Mouse (Mus musculus): ENCODE measurements around the gene Gatd1. TPM values are rescaled to one million over a fixed set of nuclear protein-coding genes. Genes with fewer than 3 reads are reported as not detected.
"Not testable (repeated sequence)": the region's sequence is repeated elsewhere in the genome, so short reads cannot be mapped to it uniquely, and the experiment has no call there.

Gene Gatd1
- total RNA-seq, 2 experiments from 2014 or later = 37.4 to 37.6 TPM

DNA sequence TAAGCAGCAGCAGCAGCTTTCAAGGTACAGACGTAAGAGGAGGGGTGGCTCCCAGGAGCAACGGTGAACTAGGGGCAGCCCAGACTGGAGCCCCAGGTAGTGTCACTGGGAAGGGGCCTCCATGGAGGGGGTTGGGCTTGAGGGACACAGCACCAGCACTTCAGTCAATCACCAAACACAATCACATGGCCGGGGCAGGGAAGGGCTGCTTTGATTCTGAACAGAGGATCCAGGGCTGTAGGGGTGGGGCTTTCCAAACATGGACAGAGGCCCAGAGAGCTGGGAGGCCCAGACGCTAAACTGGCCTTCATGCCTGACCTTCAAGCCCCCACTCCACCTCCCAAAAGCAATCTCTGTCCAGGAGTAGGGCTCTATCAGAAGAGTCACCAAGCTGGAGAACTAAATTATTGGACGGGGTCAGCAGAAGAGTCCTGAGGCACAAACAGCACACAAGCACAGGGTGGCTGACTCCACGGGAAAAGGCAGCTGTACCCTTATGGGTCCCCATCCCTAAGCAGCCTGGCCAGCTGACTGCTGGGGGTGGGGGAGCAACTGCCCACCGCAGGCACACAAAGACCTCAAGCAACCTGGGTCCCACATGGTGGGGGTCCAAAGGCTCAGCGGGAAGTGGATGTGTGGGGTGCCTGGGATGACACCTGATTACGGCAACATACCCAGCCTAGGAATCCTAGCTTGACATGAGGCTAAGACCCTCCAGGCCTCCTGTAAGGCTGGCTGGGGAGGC is 16.1 kb upstream of the Gatd1 start:
- DNase-seq (ENCODE audit: low spot score in 2 of 2) = no peak

DNA sequence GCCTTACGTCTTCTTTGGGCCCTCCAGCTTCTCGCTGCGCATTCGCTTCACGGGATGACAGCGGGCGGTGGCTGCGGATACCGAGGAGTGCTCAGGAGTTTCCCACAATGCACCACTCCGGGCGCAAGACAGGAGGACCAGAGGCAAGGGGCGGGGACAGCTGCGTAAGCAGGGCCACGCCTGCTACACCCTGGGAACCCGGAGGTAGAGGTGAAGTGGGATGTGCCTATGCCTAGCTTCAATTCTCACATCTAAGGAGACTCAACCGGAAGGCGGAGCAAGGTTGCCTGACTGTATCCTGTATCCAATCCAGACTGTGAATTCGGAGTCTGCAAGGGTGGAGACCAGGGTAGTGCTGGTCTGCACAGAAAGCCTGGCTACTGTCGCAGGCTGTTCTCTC is 15.4 kb upstream of the Gatd1 start, which contains the start of gene Cend1:
Gene Cend1 (minus strand): TSS at position 182 of the 400 bp plus-strand sequence.
- peak; percentile 81 to 88 for DNase-seq (ENCODE audit: low spot score in 2 of 2)

DNA sequence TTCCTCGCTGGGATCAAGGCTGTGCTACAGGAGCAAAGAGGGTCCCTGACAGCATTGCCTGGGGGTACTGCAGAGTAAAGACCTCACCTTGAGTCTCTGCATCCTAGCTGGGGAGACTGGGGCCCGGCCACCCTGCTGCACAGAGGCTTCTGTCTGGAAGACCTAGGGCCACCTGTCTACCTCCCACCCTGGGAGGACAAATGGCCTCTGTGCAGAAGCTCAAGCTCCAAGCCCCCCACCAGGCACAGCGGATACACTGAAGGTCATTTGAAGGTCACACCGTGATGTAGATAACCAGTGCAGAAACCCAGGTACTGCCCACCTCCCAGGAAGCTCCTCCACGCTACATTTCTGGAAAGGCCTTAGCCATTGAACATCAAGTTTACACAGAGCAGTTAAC is 14.8 kb upstream of the Gatd1 start:
- DNase-seq (ENCODE audit: low spot score in 2 of 2) = no peak

DNA sequence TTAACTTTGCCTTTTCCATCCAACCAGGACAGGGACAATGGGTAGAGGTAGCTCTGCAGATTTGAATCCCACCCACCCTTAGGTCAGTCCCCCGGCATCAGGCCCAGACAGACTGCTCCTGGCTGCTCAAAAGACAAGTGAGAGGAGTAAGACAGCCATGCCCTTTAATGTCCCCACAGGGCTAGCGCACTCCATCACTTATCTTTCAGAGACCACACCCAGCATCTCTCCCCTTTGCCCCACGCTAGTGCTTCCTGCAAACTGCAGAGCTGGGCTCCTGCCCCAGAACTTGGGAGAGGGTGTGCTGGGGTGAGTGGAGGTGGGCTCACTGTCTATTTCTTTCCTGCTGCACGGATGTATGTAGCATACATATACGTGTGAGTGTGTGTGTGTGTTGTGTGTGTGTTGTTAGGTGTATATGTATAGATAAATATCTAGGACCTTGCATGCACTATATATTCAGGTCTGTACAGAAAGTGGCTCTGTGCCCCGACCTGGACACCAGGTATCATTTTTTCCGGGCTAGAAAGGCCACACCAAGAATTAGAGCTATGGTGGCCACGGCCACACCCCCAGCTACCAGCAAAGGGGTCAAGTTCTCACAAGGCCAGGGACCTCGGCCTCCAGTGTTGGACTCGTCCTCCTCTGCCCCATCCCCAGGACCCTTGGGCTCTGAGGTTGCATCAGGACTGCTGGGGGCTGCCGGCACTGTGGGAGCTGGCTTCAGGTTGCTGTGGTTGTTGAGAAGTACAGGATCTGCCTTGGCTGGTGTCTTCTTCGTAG is 13.2 kb upstream of the Gatd1 start:
- DNase-seq (ENCODE audit: low spot score in 2 of 2) = no peak

DNA sequence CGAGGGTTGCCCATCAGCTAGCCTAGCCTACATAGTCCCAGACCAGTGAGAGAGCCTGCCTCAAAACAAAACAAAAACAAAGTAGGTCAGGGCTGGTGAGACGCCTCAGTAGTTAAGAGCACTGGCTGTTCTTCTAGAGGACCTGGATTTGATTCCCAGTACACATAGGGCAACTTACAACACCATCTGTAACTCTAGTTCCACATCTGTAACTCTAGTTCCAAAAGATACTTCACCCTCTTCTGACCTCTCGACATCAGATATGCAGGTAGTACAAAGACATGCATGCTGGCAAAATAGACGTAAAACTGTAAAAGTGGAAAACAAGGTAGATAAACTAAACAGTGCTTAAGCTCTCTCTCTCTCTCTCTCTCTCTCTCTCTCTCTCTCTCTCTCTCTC is 9.9 kb upstream of the Gatd1 start:
- no peak for DNase-seq (ENCODE audit: low spot score in 2 of 2)

DNA sequence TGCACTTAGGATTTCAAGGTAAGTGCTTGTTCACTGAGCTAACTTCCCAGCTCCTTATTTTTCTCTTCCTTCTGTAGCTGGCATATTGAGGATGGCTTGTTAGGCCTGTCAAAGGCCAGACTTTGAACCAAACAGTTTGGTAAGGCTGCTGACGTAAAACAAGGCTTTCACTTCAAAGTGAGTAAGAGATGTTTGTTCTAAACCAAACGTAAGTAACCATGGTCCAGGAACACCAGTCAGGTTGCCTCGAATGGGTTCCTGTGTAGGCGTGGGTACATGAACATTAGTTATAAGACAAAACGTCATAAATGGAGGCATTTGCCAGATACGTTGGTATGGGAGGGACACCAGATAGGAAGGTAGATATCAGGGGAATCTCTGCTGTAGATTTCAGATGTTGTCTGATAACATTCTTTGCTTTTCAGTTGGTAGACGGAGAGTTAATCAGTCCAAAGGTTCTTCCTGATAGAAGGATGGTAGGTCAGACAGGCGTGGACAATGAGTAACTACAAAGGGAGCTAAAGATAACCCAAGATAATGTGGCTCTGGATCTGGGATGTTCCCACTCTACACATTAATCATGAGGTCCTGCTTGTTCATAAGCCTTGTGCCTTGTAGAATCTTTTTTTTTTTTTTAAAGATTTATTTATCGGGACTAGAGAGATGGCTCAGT is 6.2 kb upstream of the Gatd1 start:
- no peak for DNase-seq (ENCODE audit: low spot score in 2 of 2)

DNA sequence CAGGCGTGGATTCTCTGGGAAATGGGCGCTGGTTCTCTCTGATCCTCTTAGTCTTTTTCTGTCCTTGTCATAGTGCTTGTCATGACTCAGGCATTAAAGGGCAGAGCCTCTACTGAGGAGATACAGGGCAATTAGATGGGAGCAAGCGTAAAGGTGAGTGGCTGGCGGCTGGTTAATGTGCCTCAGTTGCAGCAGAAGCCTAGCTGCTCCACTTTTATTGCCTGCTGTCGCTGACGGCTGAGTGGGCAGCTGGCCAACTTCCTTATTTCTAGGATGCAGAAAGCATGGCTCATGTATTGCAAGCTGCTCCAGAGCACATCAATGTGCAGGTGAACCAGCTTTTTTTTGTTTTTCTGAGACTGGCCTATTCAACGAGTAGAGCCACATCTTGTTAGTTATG is 5.0 kb upstream of the Gatd1 start:
- no peak for DNase-seq (ENCODE audit: low spot score in 2 of 2)

DNA sequence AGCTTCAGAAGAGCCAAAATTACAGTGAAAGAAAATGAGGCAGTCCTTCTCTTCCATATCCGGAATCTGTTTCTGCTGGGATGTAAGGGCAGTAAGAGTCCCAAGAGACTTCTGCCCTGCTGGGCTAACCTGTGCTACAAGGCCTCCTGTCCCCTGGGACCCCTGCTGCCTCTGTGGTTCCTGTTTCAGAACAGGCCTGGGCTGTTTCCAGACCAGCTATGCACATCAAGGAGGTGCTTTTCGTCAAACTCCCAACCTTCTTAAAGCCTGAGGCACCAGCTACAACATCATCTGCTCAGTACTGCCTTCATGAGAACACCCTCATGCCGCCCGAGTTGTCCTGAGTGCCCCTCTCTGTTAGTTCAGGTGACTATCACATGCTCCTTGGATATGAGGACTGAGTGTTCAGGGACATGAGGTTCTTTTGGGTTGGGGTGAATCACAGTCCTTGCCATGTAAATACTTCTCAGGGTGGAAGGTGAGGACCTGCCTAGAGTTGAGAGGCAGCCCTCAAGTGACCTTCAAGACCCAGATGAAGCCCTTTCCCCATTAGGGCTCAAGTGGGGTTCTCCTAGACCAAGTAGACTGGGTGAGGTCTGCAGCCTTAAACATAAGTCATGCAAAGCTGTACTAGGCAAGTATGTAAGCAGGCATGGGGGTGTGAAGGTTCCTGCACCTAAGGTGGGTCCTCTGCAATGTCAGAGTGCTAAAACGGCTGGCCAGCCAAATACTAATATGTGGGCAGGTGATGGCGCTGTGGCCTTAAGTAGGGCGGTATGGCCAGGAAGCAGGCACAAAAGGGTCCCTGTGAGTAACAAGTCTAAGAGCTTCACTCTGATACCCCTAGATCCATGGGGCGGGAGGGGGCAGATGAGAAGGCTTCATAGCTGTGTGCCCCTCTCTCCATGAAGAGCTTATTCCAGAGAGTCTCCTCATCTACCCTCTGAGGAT is 4.1 kb upstream of the Gatd1 start:
- DNase-seq (ENCODE audit: low spot score in 2 of 2) = no peak

DNA sequence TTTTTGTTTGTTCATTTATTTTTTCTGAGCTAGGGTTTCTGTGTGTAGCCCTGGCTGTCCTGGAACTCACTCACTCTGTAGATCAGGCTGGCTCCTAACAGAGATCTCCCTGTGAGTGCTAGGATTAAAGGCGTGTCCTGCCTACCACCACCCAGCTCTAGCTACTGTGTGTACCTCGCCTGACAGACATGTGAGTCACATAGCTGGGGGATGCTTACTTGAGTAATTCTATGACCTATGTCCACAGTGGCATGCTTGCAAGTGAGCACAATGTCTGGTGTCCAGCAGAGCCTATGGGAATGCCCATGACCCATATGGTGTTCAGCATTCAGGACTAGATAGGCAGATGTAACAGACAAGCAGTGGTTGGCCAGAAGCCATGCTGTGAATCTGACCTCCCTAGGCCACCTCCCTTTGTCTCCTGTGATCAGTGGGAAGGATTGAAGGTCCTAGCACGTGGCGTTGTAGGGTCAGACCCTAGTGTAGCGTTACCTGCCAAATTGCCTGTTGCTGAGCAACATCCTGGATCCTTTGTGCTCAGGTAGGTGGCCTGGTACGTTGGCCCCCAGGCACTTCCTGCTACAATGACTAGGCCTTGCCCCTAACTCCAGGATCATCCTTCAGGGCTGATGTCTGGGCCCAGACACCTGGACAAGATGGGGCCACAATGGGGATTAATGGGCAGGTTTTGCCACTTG is 2.4 kb upstream of the Gatd1 start:
- no peak for DNase-seq (ENCODE audit: low spot score in 2 of 2)

DNA sequence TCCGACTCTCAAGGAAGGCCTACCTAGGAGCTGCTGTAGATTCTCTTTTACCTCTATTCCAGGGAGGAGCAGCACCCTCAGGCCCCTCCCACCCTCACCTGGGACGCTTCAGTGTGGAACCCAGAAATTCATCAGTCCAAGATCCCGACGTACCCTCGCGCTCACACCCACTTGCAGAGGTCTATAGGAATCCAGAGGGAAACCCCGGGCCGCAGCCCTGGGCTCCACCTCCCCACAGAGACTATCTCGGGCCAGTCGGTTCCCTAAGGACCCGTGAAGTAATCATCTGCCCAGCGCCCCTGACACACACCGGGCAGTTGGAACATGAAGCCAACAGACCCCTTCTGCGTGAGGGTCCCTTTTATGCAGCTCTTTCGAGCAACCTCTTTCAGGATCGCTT is 605 bp downstream of the Gatd1 start:
- DNase-seq (ENCODE audit: low spot score in 2 of 2) = no peak

DNA sequence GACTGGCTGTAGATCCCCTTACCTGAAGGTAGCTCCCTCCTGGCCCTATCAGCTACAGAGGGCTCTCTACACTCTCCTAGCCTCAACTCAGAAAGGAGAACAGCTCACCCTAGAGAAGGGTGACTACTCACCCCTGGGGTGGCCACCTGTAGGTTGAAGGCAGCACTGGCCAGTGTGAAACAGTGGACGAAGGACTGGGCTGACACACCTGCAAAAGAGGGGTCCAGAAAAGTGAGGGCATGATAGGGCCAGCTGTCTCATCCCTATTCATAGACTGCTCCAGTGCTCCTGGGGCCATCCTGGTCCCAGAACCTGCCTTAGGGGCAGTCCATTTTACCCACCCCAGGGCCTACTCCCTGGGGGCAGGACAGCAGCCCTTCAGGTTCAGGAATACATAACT is 2.3 kb downstream of the Gatd1 start:
- DNase-seq (ENCODE audit: low spot score in 2 of 2) = no peak

DNA sequence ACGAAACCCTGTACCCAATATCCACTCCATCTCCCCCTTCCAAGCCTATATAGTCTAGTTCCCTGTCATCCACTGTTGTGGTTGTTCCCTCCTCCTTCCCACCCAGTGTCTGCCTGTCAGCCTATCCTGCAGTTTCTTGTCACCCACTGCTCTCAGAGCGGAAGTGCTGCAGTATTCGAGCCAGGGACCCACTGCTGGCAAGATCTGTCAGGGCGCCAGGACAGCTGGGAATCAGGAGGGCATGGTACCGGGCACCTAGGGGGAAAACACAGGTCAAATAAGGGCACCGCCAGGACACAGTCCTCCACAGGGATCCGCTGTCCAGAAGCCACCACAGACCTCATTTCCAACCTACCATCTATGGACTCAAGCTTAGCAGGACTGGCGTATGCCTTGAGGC is 3.3 kb downstream of the Gatd1 start:
- no peak for DNase-seq (ENCODE audit: low spot score in 2 of 2)

DNA sequence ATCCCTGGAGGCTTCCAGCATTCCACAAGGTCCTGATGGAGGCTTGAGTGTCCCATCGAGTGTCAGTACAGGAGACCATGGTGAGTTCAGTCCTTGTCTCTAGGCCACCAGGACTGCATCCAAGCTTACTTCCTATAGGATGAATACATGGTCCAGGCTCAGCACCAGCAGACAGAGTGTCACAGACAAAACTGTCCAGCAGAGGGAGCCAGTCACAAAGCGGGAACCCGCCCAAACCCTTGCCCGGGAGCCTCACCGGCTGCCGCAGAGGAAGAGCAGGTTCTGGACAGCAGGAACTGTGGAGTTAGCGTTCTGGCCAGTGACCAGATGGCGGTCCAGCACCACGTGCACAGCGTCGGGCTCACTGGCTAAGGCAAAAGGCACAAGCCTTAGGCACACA is 5.1 kb downstream of the Gatd1 start:
- peak; percentile 80 to 90 for DNase-seq (ENCODE audit: low spot score in 2 of 2)

DNA sequence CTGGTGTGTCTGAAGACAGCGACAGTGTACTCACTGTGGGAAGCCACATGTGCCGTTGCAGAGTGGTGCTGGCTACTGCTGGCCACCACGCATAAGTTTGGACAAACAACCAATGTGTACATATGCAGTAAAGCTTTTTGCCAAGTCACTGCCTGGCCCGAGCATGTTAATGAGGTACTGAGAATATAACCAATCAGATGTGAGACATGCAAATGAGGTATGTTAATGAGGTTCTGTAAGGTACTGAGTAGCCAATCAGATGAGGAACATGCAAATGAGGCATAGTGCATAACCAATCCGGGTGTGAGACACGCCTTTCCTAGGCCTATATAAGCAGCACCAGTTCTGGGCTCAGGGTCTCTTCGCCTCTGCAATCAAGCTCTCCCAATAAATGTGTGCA is 6.3 kb downstream of the Gatd1 start:
- not testable (repeated sequence) for DNase-seq (ENCODE audit: low spot score in 2 of 2)

DNA sequence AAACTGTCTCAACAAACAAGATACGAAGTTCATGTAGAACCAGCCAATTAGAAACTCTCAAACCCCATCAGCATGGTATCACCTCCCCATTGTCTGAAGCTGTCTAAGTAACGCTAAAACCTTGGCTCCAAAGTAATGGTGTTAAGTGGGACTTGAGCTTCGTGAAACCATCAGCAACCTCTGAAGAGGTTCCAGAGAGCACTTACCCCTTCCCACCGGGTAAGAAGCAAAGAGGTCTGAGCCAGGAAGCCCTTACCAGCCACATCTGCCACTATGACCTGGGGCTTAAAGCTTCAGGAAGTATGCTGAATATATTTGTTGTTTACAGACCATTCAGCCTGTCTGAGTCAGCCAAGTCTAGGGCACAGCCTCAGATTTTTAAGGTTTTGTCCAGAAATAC is 8.5 kb downstream of the Gatd1 start:
- DNase-seq (ENCODE audit: low spot score in 2 of 2) = no peak

DNA sequence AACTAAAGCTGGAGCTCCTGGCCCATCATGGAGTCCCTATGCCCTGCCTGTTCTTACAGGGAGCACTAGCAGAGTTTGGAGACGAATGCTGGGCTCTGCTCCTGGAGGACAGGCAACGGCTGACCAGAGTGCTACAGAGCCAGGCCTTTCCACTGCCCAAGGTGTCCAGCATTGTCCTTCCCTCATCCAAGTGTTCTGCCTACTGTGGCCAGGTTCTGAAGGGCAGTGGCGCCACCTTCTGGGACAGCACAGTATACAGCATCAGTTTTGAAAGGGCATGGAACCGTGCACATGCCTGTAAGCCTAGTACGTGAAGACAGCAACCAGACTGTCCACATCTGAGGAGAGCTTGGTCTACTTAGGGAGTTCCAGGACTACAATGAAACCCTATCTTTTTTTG is 10.6 kb downstream of the Gatd1 start:
- DNase-seq (ENCODE audit: low spot score in 2 of 2) = peak in 1 of 2 experiments; percentile 44

DNA sequence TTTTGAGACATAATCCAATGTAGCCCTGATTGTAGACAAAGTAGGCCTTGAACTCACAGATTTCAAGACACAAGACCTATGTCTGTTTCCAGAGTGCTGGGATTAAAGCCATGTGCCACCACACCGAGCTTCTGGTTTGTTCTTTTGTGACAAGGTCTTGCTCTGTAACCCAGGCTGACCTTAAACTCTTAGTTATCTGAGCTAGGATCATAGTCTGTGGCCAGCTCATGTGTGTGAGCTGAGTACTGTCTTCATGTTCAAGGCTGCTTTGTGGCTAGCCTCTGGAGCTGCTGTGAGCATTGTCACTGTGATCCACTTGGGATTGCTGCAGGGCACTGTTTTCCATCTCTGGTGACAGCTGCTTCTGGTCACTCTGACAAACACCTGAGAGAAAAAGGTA is 18.6 kb downstream of the Gatd1 start:
- DNase-seq (ENCODE audit: low spot score in 2 of 2) = no peak

DNA sequence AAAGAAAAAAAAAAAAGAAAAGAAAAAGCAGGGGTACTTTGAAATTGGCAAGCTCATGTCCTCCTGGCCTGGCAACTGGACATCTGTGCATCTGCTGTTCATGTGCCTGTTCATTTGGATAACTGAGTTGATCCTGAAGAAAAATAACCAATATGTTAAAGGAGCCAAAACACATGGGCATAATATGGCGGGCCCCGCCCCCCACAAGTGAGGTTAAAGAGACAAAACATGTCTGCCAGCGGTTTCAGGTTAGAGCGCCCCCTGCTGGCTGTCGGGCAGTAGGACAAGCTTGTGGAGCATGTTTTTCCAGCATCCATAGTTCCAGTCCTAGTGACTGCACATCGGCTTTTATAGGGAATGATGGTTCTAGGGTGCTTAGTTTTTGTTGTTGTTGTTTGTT is 19.2 kb downstream of the Gatd1 start:
- peak; percentile 43 to 67 for DNase-seq (ENCODE audit: low spot score in 2 of 2)

DNA sequence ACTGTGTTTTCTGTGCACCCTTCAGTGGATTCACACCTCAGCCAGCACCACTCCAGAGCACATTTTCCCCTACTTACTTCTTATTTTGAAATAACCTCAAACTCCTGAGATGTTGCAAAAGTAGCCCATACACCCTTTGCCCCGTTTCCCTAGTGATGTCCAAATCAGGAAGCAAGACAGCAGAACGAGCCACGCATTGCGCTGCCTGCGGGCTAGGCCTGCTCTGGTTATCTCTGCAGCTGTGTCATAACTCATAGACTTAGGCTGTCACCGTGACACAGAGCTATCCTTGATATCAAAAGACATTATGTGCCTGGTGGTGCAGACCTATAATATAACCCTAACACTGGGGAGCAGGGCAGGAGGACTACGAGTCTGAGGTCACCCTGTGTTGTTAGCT is 19.8 kb downstream of the Gatd1 start:
- no peak for DNase-seq (ENCODE audit: low spot score in 2 of 2)

DNA sequence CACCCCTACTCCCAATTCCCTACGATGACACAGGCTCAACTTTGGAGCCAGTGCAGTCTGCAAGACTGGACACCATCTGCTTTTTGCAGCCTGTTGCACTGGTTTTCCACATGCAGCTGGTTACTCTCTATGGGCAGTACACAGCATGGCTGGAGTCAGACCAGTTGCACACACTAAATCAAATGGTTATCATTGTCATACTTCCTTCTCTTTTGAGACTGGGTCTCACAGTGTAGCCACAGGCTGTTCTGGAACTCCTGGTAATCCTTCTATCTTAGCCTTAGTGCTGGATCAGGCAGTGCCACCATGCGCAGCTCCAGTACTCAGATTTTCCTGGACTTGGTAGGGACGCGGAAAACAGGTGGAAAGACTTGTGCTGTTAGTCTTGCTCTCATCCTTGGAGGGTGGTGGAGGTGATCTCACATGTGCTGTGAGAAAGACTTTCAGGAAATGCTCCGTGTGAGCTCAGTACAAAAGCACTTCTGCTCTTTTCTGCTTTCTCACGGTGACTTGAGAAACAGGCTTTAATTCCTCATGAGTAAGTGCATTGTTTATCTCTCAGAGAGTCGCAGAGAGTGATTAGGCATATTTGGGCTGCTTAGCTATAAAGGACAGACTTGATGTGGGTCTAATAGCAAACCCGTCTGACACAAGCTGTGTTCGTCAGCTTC is 21.2 kb downstream of the Gatd1 start:
- no peak for DNase-seq (ENCODE audit: low spot score in 2 of 2)

All from layer of hippocampus, postnatal 14 days (tissue).